Mouse (Mus musculus) left cerebral cortex, adult 18-20 months (tissue): ENCODE data around the gene Mllt3. TPM values are rescaled to one million over a fixed set of nuclear protein-coding genes. Genes with fewer than 3 reads are reported as not detected.

Source experiments
- DNase-seq, 2 experiments: peaks; one replicate each; pipeline ENCODE4 v3.0.0; 2021 to 2022; ENCODE audit warnings: low spot score in 2 of 2, mixed read lengths in 1 of 2
- total RNA-seq, 2 experiments: library from RNA; stranded (reverse); gene quantifications; 2 replicates each; pipeline ENCODE4 v1.2.3; 2021

The Mllt3 gene
- total RNA-seq, 2 experiments from 2014 or later = 40.0 to 49.7 TPM

- DNase-seq = peak; percentile 16 to 21
These were observed 244.5 kb downstream of the Mllt3 start for GRCm38 (mm10) chr4:87788691-87789090.

- DNase-seq = peak; percentile 52 to 67
These were observed 247.8 kb downstream of the Mllt3 start for GRCm38 (mm10) chr4:87785132-87786074.

DNA sequence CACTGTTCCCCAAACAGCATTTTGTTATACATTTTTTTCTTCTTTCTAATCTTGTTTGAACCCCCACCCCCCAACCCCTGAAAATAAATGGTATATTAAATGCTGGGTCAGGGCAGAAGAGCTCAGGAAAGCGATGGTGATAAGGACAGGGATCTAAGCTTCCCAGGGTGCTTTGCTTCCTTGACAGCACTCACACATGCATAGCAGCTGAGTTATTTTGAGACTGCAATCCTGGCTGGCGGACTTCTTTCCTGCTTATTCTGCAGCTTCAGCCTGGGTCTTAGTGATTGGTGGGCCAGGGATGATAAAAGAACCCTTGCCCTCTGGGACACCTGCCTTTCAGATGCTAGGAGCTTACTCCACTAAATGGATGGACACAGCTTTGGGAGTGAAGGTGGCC lies 249.4 kb downstream of the Mllt3 start:
- no peak for DNase-seq

GRCm38 (mm10) chr4:87781971-87782370 lies 251.2 kb downstream of the Mllt3 start:
- no peak for DNase-seq

- no peak for DNase-seq
These were observed 257.4 kb downstream of the Mllt3 start for GRCm38 (mm10) chr4:87775721-87776120.

DNA sequence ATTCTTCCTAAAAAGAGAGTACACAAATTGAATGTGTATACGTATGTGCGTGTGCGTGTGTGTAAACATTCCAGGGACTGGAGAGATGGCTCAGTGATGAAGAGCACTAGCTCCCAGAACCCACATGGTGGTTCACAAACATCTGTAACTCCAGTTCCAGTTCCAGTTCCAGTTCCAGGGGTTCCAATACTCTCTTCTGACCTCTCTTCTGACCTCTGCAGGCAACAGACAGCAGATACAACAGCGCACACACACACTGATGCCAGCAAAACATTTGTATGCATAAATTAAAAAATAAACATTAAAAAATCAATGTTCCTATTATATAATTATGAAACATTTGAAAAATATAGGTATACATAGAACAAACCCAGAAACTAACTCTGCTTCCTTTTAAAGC lies 258.6 kb downstream of the Mllt3 start:
- no peak for DNase-seq

- peak in 1 of 2 experiments; percentile 22 for DNase-seq
These were observed 265.2 kb downstream of the Mllt3 start for GRCm38 (mm10) chr4:87767711-87768561.

GRCm38 (mm10) chr4:87765729-87766128 lies 267.4 kb downstream of the Mllt3 start:
- DNase-seq = no peak

DNA sequence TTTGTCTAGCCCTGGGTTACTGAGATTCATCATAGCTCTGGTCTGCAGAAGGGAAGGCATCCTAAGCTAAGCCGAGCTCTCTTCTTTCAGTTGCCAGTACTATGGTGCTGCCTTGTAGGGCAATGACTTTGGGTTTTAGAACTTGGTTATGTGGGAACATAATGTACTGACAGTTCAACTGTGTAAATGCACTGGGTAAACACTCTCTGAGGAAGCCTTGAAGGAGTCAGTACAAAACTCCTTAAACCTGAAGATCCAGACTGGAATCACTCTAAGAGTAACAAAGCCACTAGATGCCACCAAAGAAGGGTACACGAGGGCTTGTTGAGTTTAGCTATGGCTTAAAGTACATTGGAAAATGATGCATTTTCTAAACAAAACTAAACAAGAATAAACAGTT lies 272.1 kb downstream of the Mllt3 start:
- no peak for DNase-seq

DNA sequence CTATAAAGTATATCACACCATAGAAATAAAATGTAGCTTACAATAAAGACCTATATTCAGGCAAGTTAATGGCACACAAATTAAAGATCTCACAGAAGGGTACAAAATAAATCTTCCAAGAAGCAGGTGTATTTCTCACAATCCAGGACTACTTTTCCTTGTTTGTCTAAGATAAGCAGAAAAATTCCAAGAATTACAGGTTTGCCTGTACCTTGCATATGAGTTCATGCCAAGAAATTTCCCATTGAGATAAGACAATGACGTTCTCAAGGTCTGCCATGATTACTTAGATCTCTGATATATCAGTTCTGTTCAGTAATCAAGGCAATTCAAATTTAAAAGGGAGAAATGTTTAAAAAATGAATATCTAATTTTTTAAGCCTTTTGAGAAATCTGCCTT lies 272.9 kb downstream of the Mllt3 start:
- no peak for DNase-seq

GRCm38 (mm10) chr4:87759625-87760024 lies 273.5 kb downstream of the Mllt3 start:
- DNase-seq = no peak

- no peak for DNase-seq
These were observed 274.1 kb downstream of the Mllt3 start for GRCm38 (mm10) chr4:87759110-87759509.

DNA sequence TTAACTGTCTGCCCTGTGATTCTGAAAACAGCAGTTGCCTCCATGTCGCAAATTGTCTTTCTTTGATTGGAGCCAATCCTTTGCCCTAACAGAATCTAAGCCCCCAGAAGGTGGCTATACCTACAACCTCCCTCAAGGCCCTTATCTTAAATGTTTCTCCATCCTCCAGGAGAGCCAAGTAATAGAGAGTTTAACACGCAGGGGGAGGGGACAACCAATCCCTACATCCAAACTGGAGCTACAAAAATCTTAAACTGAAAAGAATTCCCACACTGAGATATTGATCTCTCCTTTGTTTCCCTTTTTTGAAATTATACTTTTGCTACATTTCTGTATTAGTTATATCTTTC lies 281.7 kb downstream of the Mllt3 start:
- no peak for DNase-seq

DNA sequence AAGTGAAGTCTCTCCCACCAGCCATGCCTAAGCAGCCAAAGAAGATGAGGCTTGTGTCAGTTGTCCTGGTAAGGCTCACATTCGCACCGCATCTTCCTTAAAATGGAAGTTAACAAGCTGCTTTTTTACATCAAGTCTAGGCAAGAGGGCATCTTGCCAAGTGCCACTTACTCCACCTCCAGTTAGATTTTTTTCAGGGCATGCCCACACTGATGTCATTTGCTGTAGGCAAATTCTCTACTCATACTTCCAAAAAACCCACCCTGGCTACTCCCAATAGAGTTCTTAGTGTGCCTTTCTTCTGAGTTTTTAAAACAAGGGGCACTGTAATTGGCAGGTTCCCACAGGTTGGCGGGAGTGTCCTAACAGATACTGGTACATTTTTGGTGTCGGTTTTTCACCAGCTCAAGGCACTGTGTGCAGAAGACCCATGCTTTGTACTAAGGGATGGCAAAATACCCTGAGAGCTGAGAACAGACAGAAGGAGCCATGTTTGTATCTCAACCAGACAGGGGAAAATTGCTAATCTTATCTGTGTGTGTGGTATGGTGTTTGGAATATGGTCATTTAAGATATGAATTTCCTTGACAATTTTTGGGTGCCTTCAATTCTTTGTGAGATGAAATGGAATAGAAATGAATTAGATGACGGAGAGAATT lies 282.2 kb downstream of the Mllt3 start:
- no peak for DNase-seq

DNA sequence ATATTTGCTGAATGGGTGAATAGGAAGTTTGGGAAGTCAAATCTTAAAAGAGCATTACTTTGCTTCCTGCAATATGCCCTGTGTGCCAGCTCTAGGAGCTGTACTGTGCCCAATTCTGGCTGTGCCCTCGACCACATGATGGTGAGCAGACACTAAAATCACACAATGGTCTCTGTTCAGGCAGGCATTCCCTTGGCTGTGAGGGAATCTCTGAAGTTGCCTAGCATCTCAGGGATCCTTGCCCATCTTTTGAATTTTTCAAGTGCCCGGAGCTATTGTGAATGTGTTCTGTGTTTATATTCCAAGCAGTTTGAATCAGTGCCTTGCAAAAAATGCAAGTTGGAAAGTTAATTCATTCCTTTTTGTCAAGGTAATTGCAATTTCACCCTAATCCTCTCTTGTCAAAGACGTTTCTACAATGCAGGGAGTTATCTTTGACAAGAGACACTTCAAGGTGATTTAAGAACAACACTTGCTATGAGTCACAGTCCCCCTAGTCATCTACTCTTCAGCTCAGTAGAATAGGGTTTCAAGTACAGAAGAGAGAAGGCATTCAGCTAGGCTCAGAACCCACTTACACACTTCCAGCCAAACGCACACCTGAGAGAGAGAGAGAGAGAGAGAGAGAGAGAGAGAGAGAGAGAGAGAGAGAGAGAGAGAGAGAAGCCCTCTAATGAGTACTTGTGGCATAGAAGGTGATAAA lies 283.5 kb downstream of the Mllt3 start:
- DNase-seq = no peak

DNA sequence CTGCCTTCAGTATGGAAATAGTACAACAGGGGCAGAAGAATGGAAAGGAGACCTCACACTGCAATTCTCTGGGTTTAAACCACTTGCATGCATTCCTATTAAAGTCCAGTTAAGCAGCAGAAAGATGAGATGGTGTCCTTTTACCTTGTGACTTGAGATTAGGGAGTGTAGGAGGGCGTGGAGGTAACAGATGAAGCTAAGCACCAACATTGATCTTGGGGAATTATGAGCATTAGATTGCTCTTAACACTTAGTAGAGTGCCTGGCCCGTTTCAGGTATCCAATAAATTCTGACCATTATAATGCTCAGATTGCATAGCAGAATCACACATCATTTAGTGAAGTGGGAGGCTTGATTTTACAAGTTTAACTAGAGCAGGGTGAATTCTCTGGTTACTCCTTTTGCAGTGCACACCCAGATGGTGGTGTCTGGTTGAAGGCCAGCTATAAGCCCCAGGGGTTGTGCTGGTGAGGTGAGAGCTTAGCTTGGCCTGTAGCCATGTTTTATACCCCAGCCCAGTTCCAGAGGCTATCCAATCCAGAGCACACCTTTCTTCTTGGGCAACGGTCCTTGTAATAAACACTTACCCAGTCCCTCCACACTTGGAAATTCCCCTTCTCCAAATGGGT lies 288.0 kb downstream of the Mllt3 start:
- DNase-seq = no peak

- DNase-seq = peak in 1 of 2 experiments; percentile 15
These were observed 293.5 kb downstream of the Mllt3 start for GRCm38 (mm10) chr4:87739524-87740128.

GRCm38 (mm10) chr4:87739104-87739503 lies 294.1 kb downstream of the Mllt3 start:
- DNase-seq = no peak

GRCm38 (mm10) chr4:87737201-87737806 lies 295.9 kb downstream of the Mllt3 start:
- no peak for DNase-seq

GRCm38 (mm10) chr4:87736779-87737178 lies 296.4 kb downstream of the Mllt3 start:
- DNase-seq = no peak
